Mouse (Mus musculus) A20 (cell line): Measurements from ENCODE around the gene Arl8b.

Experiments
- DNase-seq: peaks from one replicate; pipeline ENCODE4 v3.0.0-alpha.2; 2011; ENCODE audit warnings: low read depth, low spot score

The Arl8b gene

GRCm38 (mm10) chr6:108782526-108783183 is at the start of gene Arl8b:
TSS of gene Arl8b (plus strand) at chr6:108783099.
- DNase-seq, result peak; percentile 97

DNA sequence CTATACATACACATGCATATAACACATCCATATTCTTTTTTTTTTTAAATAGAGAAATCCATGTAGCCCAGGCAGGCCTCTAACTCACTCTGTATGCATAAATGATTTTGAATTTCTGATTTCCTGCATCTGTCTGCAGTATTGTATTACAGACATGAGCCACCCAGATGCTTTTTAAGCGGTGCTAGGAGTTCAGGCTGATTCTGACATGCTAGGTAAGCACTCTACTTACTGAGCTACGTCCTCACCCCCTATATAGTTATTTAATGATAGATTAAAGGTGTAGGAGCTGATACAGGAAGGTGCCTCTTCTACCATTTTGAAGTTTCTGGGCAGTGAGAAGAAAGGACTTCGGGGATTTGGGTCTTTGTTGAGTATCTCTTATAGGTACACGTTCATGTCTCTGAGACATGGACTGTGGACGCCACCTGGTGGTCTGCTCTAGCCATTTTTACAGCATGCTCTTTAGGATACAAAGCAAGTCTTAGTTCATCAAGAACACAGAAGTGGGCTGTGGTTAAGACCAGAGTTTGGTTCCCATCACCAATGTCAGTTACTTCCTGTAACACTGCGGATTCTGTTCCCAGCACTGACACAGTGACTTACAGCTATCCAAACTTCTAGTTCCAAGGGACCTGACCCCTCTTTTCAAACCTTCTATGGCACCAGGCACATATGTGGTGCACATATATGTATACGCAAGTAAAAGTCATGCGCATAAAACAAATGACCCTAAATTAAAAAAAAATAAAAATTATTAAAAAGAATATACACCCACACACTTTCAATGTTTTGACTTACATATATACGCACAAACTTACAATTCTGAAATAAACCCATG is 46.8 kb upstream of the Arl8b start:
- DNase-seq, result peak; percentile 89

GRCm38 (mm10) chr6:108738463-108739203 is 44.3 kb upstream of the Arl8b start:
- no peak for DNase-seq

DNA sequence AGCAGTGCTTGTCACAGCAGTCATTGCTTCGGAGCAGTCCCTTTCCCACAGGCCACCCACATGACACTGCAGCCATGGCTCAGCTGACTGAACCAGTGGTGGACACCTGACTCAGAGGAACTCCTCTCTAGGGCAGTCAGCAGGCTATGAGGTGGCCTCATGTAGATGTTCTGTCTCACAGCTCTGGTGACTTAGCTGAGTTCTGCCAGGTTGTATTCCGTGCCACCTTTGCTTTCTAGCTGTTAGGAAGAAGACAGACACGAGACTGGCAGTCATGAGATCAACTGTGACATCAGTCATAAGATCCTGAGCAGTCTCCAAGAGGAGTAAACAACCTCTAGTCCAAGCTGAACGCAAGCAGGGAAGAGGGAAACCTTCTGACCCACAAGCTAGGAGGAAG is 42.3 kb upstream of the Arl8b start:
- DNase-seq, result no peak

DNA sequence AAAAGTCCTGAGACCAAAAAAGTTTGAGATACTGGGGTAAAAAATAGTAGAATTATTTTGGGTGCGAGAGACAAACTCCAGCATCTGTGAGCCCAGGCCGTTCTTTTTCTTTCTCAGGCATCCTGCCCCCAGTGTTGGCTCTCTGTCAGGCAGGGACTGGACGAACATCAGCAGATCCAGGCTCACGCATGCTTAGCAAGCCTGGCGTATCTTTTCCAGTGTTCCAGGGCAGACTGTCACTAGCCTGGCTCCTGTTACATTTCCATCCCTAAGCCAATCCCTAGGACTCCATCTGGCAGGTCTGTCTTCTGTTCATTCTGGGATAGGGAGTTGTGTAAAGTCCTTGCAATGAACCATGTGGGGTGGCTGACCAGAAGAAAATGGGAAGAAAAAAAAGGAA is 39.2 kb upstream of the Arl8b start:
- DNase-seq, result no peak

DNA sequence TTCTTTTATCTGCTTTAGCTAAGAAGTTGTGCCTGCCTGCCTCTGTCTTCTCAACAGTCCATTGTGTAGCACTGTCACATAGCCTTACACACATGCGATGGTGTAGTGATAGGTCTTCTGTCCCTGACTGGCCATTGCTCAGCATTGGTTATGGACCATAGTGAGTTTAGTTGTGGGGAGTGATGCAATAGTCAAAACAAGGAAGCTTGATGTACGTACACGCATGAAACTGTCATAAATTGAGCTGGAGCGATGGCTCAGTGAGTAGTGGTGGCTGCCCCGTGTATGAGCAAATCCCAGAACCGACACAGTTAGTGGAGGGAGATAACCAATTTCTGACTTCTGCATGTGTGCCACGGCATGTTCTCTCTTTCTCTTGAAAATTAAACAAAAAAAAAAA is 31.6 kb upstream of the Arl8b start:
- DNase-seq, result no peak

- no peak for DNase-seq
Measured at GRCm38 (mm10) chr6:108752395-108752794, 30.5 kb upstream of the Arl8b start.

DNA sequence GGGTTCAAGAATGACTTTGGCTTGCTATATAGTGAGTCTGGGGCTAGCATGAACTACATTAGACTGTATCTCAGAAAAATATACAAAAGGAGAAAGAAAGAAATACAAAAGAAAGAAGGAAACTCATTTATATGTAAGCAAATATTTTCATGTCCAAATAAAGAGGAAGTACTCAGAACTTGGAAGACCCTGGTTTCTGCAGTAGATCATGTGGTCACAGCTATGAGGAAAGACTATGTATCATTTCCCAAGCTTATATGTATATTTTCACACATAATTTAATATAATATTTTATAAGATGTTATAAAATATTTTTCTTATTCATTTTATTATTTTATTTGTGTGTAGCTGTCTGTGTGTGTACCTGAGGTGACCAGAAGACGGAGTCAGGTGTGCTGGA is 29.4 kb upstream of the Arl8b start:
- DNase-seq, result no peak

DNA sequence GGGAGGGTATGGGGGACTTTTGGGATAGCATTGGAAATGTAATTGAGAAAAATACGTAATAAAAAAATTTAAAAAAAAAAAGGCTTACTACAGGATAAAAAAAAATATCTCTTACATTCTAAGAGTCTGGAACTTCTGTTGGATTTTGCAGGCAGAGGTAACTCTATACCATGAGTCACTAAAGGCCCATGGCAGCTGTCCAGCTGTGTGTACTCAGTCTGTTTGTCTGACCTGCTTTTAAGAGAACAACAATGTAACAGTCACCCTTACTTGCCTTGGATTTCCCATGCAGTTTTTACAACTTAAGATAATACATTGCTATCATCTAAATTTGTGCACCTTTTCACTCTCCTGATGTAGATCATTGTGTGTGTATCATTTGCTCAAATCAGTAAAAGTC is 28.5 kb upstream of the Arl8b start:
- DNase-seq, result no peak

GRCm38 (mm10) chr6:108755936-108756335 is 27.0 kb upstream of the Arl8b start:
- peak; percentile 48 for DNase-seq

GRCm38 (mm10) chr6:108758997-108759697 is 23.8 kb upstream of the Arl8b start:
- peak; percentile 14 for DNase-seq

- no peak for DNase-seq
Measured at GRCm38 (mm10) chr6:108759698-108760039, 23.2 kb upstream of the Arl8b start.

GRCm38 (mm10) chr6:108770880-108771279 is 12.0 kb upstream of the Arl8b start:
- peak; percentile 32 for DNase-seq

GRCm38 (mm10) chr6:108772913-108773312 is 10.0 kb upstream of the Arl8b start:
- peak; percentile 76 for DNase-seq

DNA sequence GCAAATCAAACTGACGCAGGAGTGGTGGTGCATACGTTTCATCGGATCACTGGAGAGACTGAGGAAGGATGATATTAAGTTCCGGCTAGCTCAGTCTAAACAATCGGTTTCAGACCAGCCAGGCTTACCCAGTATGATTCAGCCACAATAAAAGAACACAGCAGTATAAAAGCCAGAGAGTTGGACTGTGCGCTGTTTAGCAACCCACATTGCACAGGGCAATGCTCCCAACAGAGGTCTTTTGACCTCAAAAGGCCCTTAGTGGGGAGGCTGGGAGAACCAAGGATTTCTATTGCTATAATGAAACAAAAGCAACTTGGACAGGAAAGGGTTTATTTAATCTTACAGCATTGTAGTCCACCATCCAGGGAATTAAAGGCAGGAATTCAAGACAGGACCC is 9.4 kb upstream of the Arl8b start:
- DNase-seq, result no peak

GRCm38 (mm10) chr6:108776274-108776673 is 6.6 kb upstream of the Arl8b start:
- no peak for DNase-seq

- DNase-seq, result no peak
Measured at GRCm38 (mm10) chr6:108777560-108778287, 5.2 kb upstream of the Arl8b start.

- DNase-seq, result peak; percentile 84
Measured at GRCm38 (mm10) chr6:108778399-108778798, 4.5 kb upstream of the Arl8b start.

- peak; percentile 82 for DNase-seq
Measured at GRCm38 (mm10) chr6:108781865-108782264, 1.0 kb upstream of the Arl8b start.

GRCm38 (mm10) chr6:108783184-108783881 is 434 bp downstream of the Arl8b start:
- DNase-seq, result peak; percentile 42

- DNase-seq, result no peak
Measured at GRCm38 (mm10) chr6:108784056-108784455, 1.2 kb downstream of the Arl8b start.
